Mouse (Mus musculus): ENCODE results near the gene Zfp202. TPM values are rescaled to one million over a fixed set of nuclear protein-coding genes. Genes with fewer than 3 reads are reported as not detected.

Gene Zfp202
- total RNA-seq, 2 experiments from 2014 or later = 2.9 to 3.1 TPM

- intact Hi-C loops (cut with DNase I) = no loop called here
- no peak for DNase-seq (ENCODE audit: low spot score in 2 of 2)
Observed at GRCm38 (mm10) chr9:40235220-40235619, 43.1 kb downstream of the Zfp202 start.

GRCm38 (mm10) chr9:40239749-40240148 lies 47.6 kb downstream of the Zfp202 start:
- intact Hi-C loops (cut with DNase I) = loop anchor here (10.0 kb wide), 1 partner anchor 155 kb away; no protein-coding TSS in a partner anchor

GRCm38 (mm10) chr9:40240311-40240710 lies 48.2 kb downstream of the Zfp202 start:
- intact Hi-C loops (cut with DNase I) = loop anchor here (10.0 kb wide), 1 partner anchor 154 kb away; no protein-coding TSS in a partner anchor
- DNase-seq (ENCODE audit: low spot score in 2 of 2) = no peak

More at GRCm38 (mm10) chr9:40239749-40240148, 47.6 kb downstream of the Zfp202 start:
- DNase-seq (ENCODE audit: low spot score in 2 of 2) = no peak

- peak; percentile 68 to 78 for DNase-seq (ENCODE audit: low spot score in 2 of 2)
- intact Hi-C loops (cut with DNase I) = loop anchor here (1.0 to 10.0 kb wide), 2 partner anchors 28 to 153 kb away; partner anchors contain the start of gene Scn3b
Observed at GRCm38 (mm10) chr9:40241223-40241801, 49.2 kb downstream of the Zfp202 start.

- peak; percentile 36 to 46 for DNase-seq (ENCODE audit: low spot score in 2 of 2)
- intact Hi-C loops (cut with DNase I) = loop anchor here (1.0 to 10.0 kb wide), 2 partner anchors 27 to 153 kb away; partner anchors contain the start of gene Scn3b
Observed at GRCm38 (mm10) chr9:40241951-40242888, 50.1 kb downstream of the Zfp202 start.

DNA sequence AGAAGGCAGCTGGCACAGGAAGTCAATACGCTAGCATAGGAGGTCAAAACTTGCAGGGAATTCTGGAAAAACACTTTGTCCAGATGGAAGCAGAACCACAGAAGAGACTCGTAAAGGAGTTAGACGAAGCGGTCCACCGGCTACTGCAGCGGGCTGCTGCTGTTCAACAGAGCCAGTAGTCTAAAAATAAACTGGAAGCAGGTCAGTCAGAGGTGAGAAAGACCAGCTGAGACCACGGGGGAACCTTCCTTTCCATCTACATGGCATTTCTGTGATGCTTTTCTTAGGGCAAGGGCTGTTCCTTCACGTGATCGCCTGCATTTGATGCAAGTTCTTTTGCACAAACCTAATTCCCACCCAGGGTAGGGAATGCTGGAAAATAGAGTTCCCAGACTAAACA lies 53.4 kb downstream of the Zfp202 start:
- DNase-seq (ENCODE audit: low spot score in 2 of 2) = no peak
- intact Hi-C loops (cut with DNase I) = loop anchor here (10.0 kb wide), 1 partner anchor 149 kb away; no protein-coding TSS in a partner anchor

- DNase-seq (ENCODE audit: low spot score in 2 of 2) = no peak
Observed at GRCm38 (mm10) chr9:40245974-40246665, 54.0 kb downstream of the Zfp202 start.

GRCm38 (mm10) chr9:40246702-40247101 lies 54.6 kb downstream of the Zfp202 start:
- intact Hi-C loops (cut with DNase I) = loop anchor here (1.0 to 10.0 kb wide), 2 partner anchors 23 to 148 kb away; partner anchors contain the start of gene Scn3b
- no peak for DNase-seq (ENCODE audit: low spot score in 2 of 2)

More at GRCm38 (mm10) chr9:40245974-40246665, 54.0 kb downstream of the Zfp202 start:
- intact Hi-C loops (cut with DNase I) = loop anchor here (10.0 kb wide), 1 partner anchor 149 kb away; no protein-coding TSS in a partner anchor

DNA sequence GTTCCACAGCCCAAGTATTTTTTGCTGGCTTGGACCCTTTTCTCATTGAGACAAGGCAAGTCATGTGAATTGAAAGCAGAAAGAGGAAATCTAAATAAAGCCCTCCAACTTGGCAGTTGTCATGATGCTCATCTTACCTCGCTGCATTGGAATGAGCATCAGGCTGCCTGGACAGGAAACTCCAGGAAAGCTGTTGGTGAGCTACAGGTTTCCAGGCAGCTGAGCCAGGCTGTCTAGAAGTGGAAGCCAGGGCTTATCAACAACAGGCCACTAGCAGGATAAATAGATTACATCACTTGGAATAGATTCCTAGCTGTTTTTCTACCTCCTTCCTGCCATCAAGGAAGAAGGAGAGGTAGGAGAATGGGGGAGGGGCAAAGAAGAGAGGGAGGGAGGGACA lies 57.0 kb downstream of the Zfp202 start:
- DNase-seq (ENCODE audit: low spot score in 2 of 2) = no peak
- intact Hi-C loops (cut with DNase I) = loop anchor here (10.0 kb wide), 1 partner anchor 146 kb away; no protein-coding TSS in a partner anchor

DNA sequence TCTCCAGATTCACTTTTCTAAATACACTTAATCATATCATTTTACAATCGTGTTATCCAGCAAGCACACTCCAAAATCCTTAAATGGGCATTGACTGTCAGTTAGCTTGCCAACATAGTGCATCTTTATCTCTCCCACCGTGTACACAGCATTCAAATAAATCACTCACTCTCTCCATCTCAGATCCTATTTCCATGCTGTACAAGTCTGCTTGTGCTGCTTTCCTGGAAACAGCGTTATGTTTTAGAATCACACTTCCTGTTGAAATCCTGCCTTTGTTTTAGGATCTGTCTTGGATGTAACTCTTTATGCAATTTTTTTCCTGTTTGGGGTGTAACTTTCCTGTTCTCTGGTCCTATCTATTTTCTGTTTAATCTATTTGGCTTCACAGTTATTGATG lies 60.3 kb downstream of the Zfp202 start:
- intact Hi-C loops (cut with DNase I) = no loop called here
- DNase-seq (ENCODE audit: low spot score in 2 of 2) = no peak

Other genes with a start within 250 kb of the Zfp202 start
- gene Olfr975, start 240.3 kb upstream of the Zfp202 start, total RNA-seq (2021) = not detected
- gene Olfr976, start 231.2 kb upstream of the Zfp202 start, total RNA-seq (2021) = not detected
- gene Olfr978, start 200.2 kb upstream of the Zfp202 start, total RNA-seq (2021) = not detected
- not detected for gene Olfr979, start 188.9 kb upstream of the Zfp202 start, total RNA-seq (2021)
- gene Olfr980, start 182.7 kb upstream of the Zfp202 start, total RNA-seq (2021) = not detected
- not detected for gene Olfr981, start 170.9 kb upstream of the Zfp202 start, total RNA-seq (2021)
- not detected for gene Olfr982, start 118.5 kb upstream of the Zfp202 start, total RNA-seq (2021)
- gene Olfr983, start 98.7 kb upstream of the Zfp202 start, total RNA-seq (2021) = not detected
- gene Olfr984, start 78.1 kb upstream of the Zfp202 start, total RNA-seq (2021) = not detected
- not detected for gene Olfr985, start 62.1 kb upstream of the Zfp202 start, total RNA-seq (2021)
- gene Tmem225, start 44.2 kb upstream of the Zfp202 start, total RNA-seq (2021) = not detected
- gene Olfr986, start 11.4 kb upstream of the Zfp202 start, total RNA-seq (2021) = not detected
- 100 to 1,000 TPM; 103 to 113 TPM for gene Scn3b, start 76.9 kb downstream of the Zfp202 start, total RNA-seq (2021)

All from left cerebral cortex, postnatal 36 days (tissue).